Mouse (Mus musculus) liver, postnatal 0 days (tissue): ENCODE measurements around the gene Sox6.

Experiments
- CTCF ChIP-seq: sonication (generic); IDR thresholded peaks from 2 replicates; pipeline ENCODE4 v1.5.1; 2016; ENCODE audit warnings: antibody characterized with exemption, low read depth
- EP300 ChIP-seq: IDR thresholded peaks from 2 replicates; pipeline ENCODE4 v1.6.1; 2016; ENCODE audit warnings: antibody characterized with exemption, low read depth, mild to moderate bottlenecking

GRCm38 (mm10) chr7:115447091-115447490 is 591.5 kb downstream of the Sox6 start:
- TF ChIP-seq CTCF (no peak), EP300 (no peak)
